ENCODE assay signal across 9 mouse cellular contexts in the genomic region with DNA sequence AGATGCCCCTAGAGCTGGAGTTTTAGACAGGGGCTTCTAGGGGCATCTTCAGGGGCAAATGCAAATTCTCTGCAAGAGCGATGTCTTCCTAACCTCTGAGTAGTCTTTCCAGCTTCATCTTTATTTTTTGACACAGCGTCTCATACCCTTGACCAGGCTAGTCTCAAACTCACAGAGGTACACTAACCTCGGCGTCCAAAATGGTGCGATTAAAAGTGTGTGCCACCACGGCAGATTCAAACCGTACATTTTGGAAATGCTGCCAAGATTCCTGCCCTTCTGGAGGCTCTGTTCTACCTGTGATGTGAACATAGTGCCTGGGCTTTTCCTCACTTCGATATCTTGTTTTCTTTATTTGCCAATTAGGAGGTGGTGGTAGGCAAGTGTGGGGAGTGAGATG. TPM values are rescaled to one million over a fixed set of nuclear protein-coding genes. Genes with fewer than 3 reads are reported as not detected.
DNase-seq lines count a peak whose midpoint lies in the region; ATAC-seq and TF ChIP-seq lines count a peak whose summit lies in the region.
"Had no signal": no experiment of that assay in that cellular context is flagged by ENCODE, and none has a peak within 500 bp of the region (broad histone marks: within the 10 kb centered on the region; RNA-seq: fewer than 3 reads in every experiment).

No protein-coding gene starts in this region.

- peaks cover 18% of the 10 kb centered on the region for H3K27me3 ChIP-seq in forebrain, embryonic 10.5 days (ENCODE audit: poor library complexity, severe bottlenecking)
- no peaks in the 10 kb centered on the region for H3K27me3 ChIP-seq in forebrain, postnatal 0 days (ENCODE audit: insufficient read depth, low read length)
- no peaks in the 10 kb centered on the region for H3K27me3 ChIP-seq in testis, adult 2 months (ENCODE audit: control insufficient read depth, insufficient read depth, low read length)
- peaks cover 7% of the 10 kb centered on the region for H3K27me3 ChIP-seq in liver, embryonic 14.5 days (ENCODE audit: control insufficient read depth, insufficient read depth, low read length)

- H3K9me3 ChIP-seq in forebrain, embryonic 10.5 days: peaks cover 33% of the 10 kb centered on the region
- H3K9me3 ChIP-seq in forebrain, postnatal 0 days (ENCODE audit: low read length): no peaks in the 10 kb centered on the region
- peaks cover 4% of the 10 kb centered on the region for H3K9me3 ChIP-seq in liver, embryonic 14.5 days (ENCODE audit: control insufficient read depth, low read length)

- H3K9ac ChIP-seq in forebrain, postnatal 0 days: no peak overlapping the region
- no peak overlapping the region for H3K9ac ChIP-seq in liver, embryonic 14.5 days (replicated peaks)

- no peak overlapping the region for H3K27ac ChIP-seq in forebrain, embryonic 10.5 days
- no peak overlapping the region for H3K27ac ChIP-seq in forebrain, postnatal 0 days (ENCODE audit: low read depth, low read length)
- H3K27ac ChIP-seq in testis, adult 2 months (ENCODE audit: control insufficient read depth, insufficient read depth, low read depth, low read length): peak overlapping the region; percentile 56
- no peak overlapping the region for H3K27ac ChIP-seq in liver, embryonic 14.5 days
- H3K27ac ChIP-seq in left cerebral cortex, adult 2 months: no peak overlapping the region

- no peak for TF ChIP-seq CTCF in forebrain, postnatal 0 days (IDR thresholded peaks at IDR 0.05; ENCODE audit: low read depth)
- no peak for TF ChIP-seq CTCF in testis, adult 2 months (IDR thresholded peaks at IDR 0.05; ENCODE audit: control insufficient read depth, insufficient read depth, insufficient replicate concordance, low read depth, low read length)
- TF ChIP-seq CTCF in liver, embryonic 14.5 days (IDR thresholded peaks at IDR 0.05; ENCODE audit: low read depth): no peak
- TF ChIP-seq CTCF in left cerebral cortex, adult 2 months (IDR thresholded peaks at IDR 0.05): no peak

- WGBS in forebrain, embryonic 10.5 days: 91% methylated on average over 8 of the region's 8 CpGs
- WGBS in forebrain, postnatal 0 days: 91% methylated on average over 8 of the region's 8 CpGs
- WGBS in liver, embryonic 14.5 days (ENCODE audit: insufficient replicate concordance): 86% methylated on average over 8 of the region's 8 CpGs

- TF ChIP-seq POLR2A in testis, adult 2 months (IDR thresholded peaks at IDR 0.05; ENCODE audit: control insufficient read depth, low read depth, low read length): no peak

- peak overlapping the region; percentile 84; the same call in 1 of the 2 replicates for H3K4me3 ChIP-seq in forebrain, embryonic 10.5 days
- no peak overlapping the region for H3K4me3 ChIP-seq in forebrain, postnatal 0 days (ENCODE audit: low read depth, low read length)
- peak overlapping the region; percentile 50; the same call in 1 of the 2 replicates for H3K4me3 ChIP-seq in testis, adult 2 months (ENCODE audit: control insufficient read depth, low read depth, low read length)
- H3K4me3 ChIP-seq in liver, embryonic 14.5 days (ENCODE audit: insufficient read depth in 1 of 2, low read depth in 2 of 2, low read length in 2 of 2): peak overlapping the region; percentile 88 to 91; a peak in 2 of 4 replicates
- no peak overlapping the region for H3K4me3 ChIP-seq in left cerebral cortex, adult 2 months

- no peak for TF ChIP-seq EP300 in liver, embryonic 14.5 days (IDR thresholded peaks at IDR 0.05; ENCODE audit: low read depth)

- ATAC-seq in forebrain, postnatal 0 days: no peak
- peak; percentile 3; the same call in 1 of the 2 replicates for ATAC-seq in liver, embryonic 14.5 days (ENCODE audit: insufficient read depth)
- no peak for ATAC-seq in granulocyte monocyte progenitor cell, adult 5-6 weeks (replicated peaks; ENCODE audit: poor library complexity, severe bottlenecking)

- H3K36me3 ChIP-seq in forebrain, embryonic 10.5 days (replicated peaks): peaks cover 14% of the 10 kb centered on the region
- no peaks in the 10 kb centered on the region for H3K36me3 ChIP-seq in forebrain, postnatal 0 days (ENCODE audit: insufficient read depth)
- no peaks in the 10 kb centered on the region for H3K36me3 ChIP-seq in testis, adult 2 months (ENCODE audit: control insufficient read depth, insufficient read depth, low read length)
- no peaks in the 10 kb centered on the region for H3K36me3 ChIP-seq in liver, embryonic 14.5 days (replicated peaks; ENCODE audit: control insufficient read depth, insufficient read depth, low read depth)

- no peak for DNase-seq in forebrain, embryonic 10.5 days (ENCODE audit: extremely low spot score, low spot score)
- DNase-seq in forebrain, postnatal 0 days: no peak
- no peak for DNase-seq in testis, postnatal 10 days (ENCODE audit: low spot score)
- no peak for DNase-seq in liver, embryonic 14.5 days (ENCODE audit: low read depth in 3 of 3, low spot score in 3 of 3)
- DNase-seq in left cerebral cortex, adult 2 months (ENCODE audit: extremely low spot score in 1 of 2, low spot score in 2 of 2): no peak
- no peak for DNase-seq in kidney, postnatal 4 days

- no peak overlapping the region for H3K4me2 ChIP-seq in forebrain, postnatal 0 days (ENCODE audit: low read depth)
- H3K4me2 ChIP-seq in liver, embryonic 14.5 days (ENCODE audit: low read depth): peak overlapping the region; percentile 94

- intact Hi-C loops in left cerebral cortex, adult 2 months (cut with DNase I): no loop called here

- peaks cover 18% of the 10 kb centered on the region for H3K4me1 ChIP-seq in forebrain, embryonic 10.5 days
- H3K4me1 ChIP-seq in forebrain, postnatal 0 days (ENCODE audit: insufficient read depth): peaks cover 8% of the 10 kb centered on the region; the same call in 1 of the 2 replicates
- peaks cover 8% of the 10 kb centered on the region for H3K4me1 ChIP-seq in testis, adult 2 months (ENCODE audit: control insufficient read depth, insufficient read depth, low read length)
- peaks cover 11 to 18% of the 10 kb centered on the region in 2 experiments for H3K4me1 ChIP-seq in liver, embryonic 14.5 days (replicated peaks; ENCODE audit: control insufficient read depth in 2 of 2, insufficient read depth in 2 of 2, low read length in 1 of 2)

RNA-seq across cellular contexts. Expression of gene Fbxo46, which starts 0.6 kb away (rescaled TPM):
- polyA plus RNA-seq in forebrain, embryonic 10.5 days (2016; fragmentation: Nextera tagmentation; extraction: Ambion mirVana): 17.8 and 18.4 TPM in 2 replicates
- total RNA-seq in forebrain, postnatal 0 days (2014; rRNA removed): 19.8 and 22.8 TPM in 2 replicates
- 8.4 and 11.9 TPM in 2 replicates for polyA plus RNA-seq in forebrain, postnatal 0 days (2015; fragmentation: Nextera tagmentation; extraction: Ambion mirVana)
- polyA plus RNA-seq in testis, adult 2 months (2012; rRNA removed): 49.3 and 59.7 TPM in 2 replicates
- polyA plus RNA-seq in liver, embryonic 14.5 days (2012; rRNA removed): 2.0 and 2.6 TPM in 2 replicates
- 2.6 and 3.0 TPM in 2 replicates for polyA plus RNA-seq in liver, embryonic 14.5 days (2014; fragmentation: Nextera tagmentation; extraction: Ambion mirVana)
- 10 to 100 TPM; 13.4 to 14.3 TPM for total RNA-seq in left cerebral cortex, adult 2 months (2021)
- total RNA-seq in granulocyte monocyte progenitor cell, adult 5-6 weeks (2014; fragmentation: Nextera tagmentation): 3.1 and 4.9 TPM in 2 replicates
- total RNA-seq in granulocyte monocyte progenitor cell, adult 5-6 weeks (2017): 4.7 and 5.4 TPM in 2 replicates

RNA-seq across cellular contexts. Expression of gene Gm4969, which starts 0.9 kb away (rescaled TPM):
- polyA plus RNA-seq in forebrain, embryonic 10.5 days (2016; fragmentation: Nextera tagmentation; extraction: Ambion mirVana): 0.81 and 1.1 TPM in 2 replicates
- total RNA-seq in forebrain, postnatal 0 days (2014; rRNA removed): 5.3 and 8.9 TPM in 2 replicates
- polyA plus RNA-seq in forebrain, postnatal 0 days (2015; fragmentation: Nextera tagmentation; extraction: Ambion mirVana): 8.3 and 10.6 TPM in 2 replicates
- 13.2 and 16.4 TPM in 2 replicates for polyA plus RNA-seq in testis, adult 2 months (2012; rRNA removed)
- 0.14 and 0.25 TPM in 2 replicates for polyA plus RNA-seq in liver, embryonic 14.5 days (2012; rRNA removed)
- 0.16 and 0.22 TPM in 2 replicates for polyA plus RNA-seq in liver, embryonic 14.5 days (2014; fragmentation: Nextera tagmentation; extraction: Ambion mirVana)
- total RNA-seq in left cerebral cortex, adult 2 months (2021): under 1 TPM; 0.21 to 0.27 TPM
- total RNA-seq in granulocyte monocyte progenitor cell, adult 5-6 weeks (2014; fragmentation: Nextera tagmentation): 0.71 TPM in 1 of 2 replicates, not detected in the other
- 0.05 TPM in 1 of 2 replicates, not detected in the other for total RNA-seq in granulocyte monocyte progenitor cell, adult 5-6 weeks (2017)
- total RNA-seq: adrenal gland, postnatal 36 days had no signal

RNA-seq across cellular contexts. Expression of gene Six5, which starts 24.7 kb away (rescaled TPM):
- polyA plus RNA-seq in forebrain, embryonic 10.5 days (2016; fragmentation: Nextera tagmentation; extraction: Ambion mirVana): 6.7 and 7.4 TPM in 2 replicates
- 3.0 and 4.1 TPM in 2 replicates for total RNA-seq in forebrain, postnatal 0 days (2014; rRNA removed)
- polyA plus RNA-seq in forebrain, postnatal 0 days (2015; fragmentation: Nextera tagmentation; extraction: Ambion mirVana): 0.97 and 1.0 TPM in 2 replicates
- polyA plus RNA-seq in testis, adult 2 months (2012; rRNA removed): 3.3 and 3.5 TPM in 2 replicates
- 3.3 and 4.3 TPM in 2 replicates for polyA plus RNA-seq in liver, embryonic 14.5 days (2012; rRNA removed)
- polyA plus RNA-seq in liver, embryonic 14.5 days (2014; fragmentation: Nextera tagmentation; extraction: Ambion mirVana): 0.60 and 1.3 TPM in 2 replicates
- total RNA-seq in left cerebral cortex, adult 2 months (2021): 1 to 10 TPM; 1.9 to 2.0 TPM
- 4.0 and 8.1 TPM in 2 replicates for total RNA-seq in granulocyte monocyte progenitor cell, adult 5-6 weeks (2014; fragmentation: Nextera tagmentation)
- total RNA-seq in granulocyte monocyte progenitor cell, adult 5-6 weeks (2017): 1.6 and 2.7 TPM in 2 replicates

RNA-seq across cellular contexts. Expression of gene Qpctl, which starts 30.0 kb away (rescaled TPM):
- polyA plus RNA-seq in forebrain, embryonic 10.5 days (2016; fragmentation: Nextera tagmentation; extraction: Ambion mirVana): 14.7 and 16.0 TPM in 2 replicates
- total RNA-seq in forebrain, postnatal 0 days (2014; rRNA removed): 12.3 and 14.4 TPM in 2 replicates
- polyA plus RNA-seq in forebrain, postnatal 0 days (2015; fragmentation: Nextera tagmentation; extraction: Ambion mirVana): 19.8 and 23.3 TPM in 2 replicates
- 12.7 and 13.5 TPM in 2 replicates for polyA plus RNA-seq in testis, adult 2 months (2012; rRNA removed)
- 2.2 and 2.3 TPM in 2 replicates for polyA plus RNA-seq in liver, embryonic 14.5 days (2012; rRNA removed)
- polyA plus RNA-seq in liver, embryonic 14.5 days (2014; fragmentation: Nextera tagmentation; extraction: Ambion mirVana): 2.3 and 3.0 TPM in 2 replicates
- total RNA-seq in left cerebral cortex, adult 2 months (2021): 10 to 100 TPM; 14.8 to 16.3 TPM
- total RNA-seq in granulocyte monocyte progenitor cell, adult 5-6 weeks (2014; fragmentation: Nextera tagmentation): 4.2 and 12.0 TPM in 2 replicates
- 4.9 and 5.0 TPM in 2 replicates for total RNA-seq in granulocyte monocyte progenitor cell, adult 5-6 weeks (2017)

RNA-seq across cellular contexts. Expression of gene Snrpd2, which starts 30.4 kb away (rescaled TPM):
- polyA plus RNA-seq in forebrain, embryonic 10.5 days (2016; fragmentation: Nextera tagmentation; extraction: Ambion mirVana): 183 and 193 TPM in 2 replicates
- 50.0 and 88.1 TPM in 2 replicates for total RNA-seq in forebrain, postnatal 0 days (2014; rRNA removed)
- polyA plus RNA-seq in forebrain, postnatal 0 days (2015; fragmentation: Nextera tagmentation; extraction: Ambion mirVana): 124 and 172 TPM in 2 replicates
- polyA plus RNA-seq in testis, adult 2 months (2012; rRNA removed): 135 and 140 TPM in 2 replicates
- polyA plus RNA-seq in liver, embryonic 14.5 days (2012; rRNA removed): 40.7 and 67.5 TPM in 2 replicates
- polyA plus RNA-seq in liver, embryonic 14.5 days (2014; fragmentation: Nextera tagmentation; extraction: Ambion mirVana): 75.3 and 76.0 TPM in 2 replicates
- 10 to 100 TPM; 69.8 to 73.3 TPM for total RNA-seq in left cerebral cortex, adult 2 months (2021)
- total RNA-seq in granulocyte monocyte progenitor cell, adult 5-6 weeks (2014; fragmentation: Nextera tagmentation): 91.5 and 121 TPM in 2 replicates
- total RNA-seq in granulocyte monocyte progenitor cell, adult 5-6 weeks (2017): 83.2 and 158 TPM in 2 replicates

Comparison
In these comparisons a context has a peak if more than half of its experiments do, and no peak if none do; other contexts are left out.
1. H3K4me3 ChIP-seq: peak in forebrain, embryonic 10.5 days (single experiment), testis, adult 2 months (single experiment) and liver, embryonic 14.5 days (2 of 2); none in forebrain, postnatal 0 days (single experiment) and left cerebral cortex, adult 2 months (single experiment).